In genomic region chr10:80144864-80145838, GRCm38 (mm10) we compare ENCODE assay signal across 7 mouse cellular contexts. TPM values are rescaled to one million over a fixed set of nuclear protein-coding genes. Genes with fewer than 3 reads are reported as not detected.
DNase-seq lines count a peak whose midpoint lies in the region; ATAC-seq and TF ChIP-seq lines count a peak whose summit lies in the region.

No protein-coding gene starts in this region.

- peak; percentile 55 for TF ChIP-seq RAD21 in MEL (IDR thresholded peaks at IDR 0.05; ENCODE audit: low read depth, low read length)

- H3K79me2 ChIP-seq in MEL (ENCODE audit: control insufficient read depth, insufficient read depth, low read length, poor library complexity) = peaks cover 28% of the 10 kb centered on the region

- H3K27ac ChIP-seq in MEL (ENCODE audit: control insufficient read depth, low read depth, low read length) = peak overlapping the region; percentile 30; the same call in 1 of the 2 replicates
- no peak overlapping the region for H3K27ac ChIP-seq in bone marrow macrophage, adult 2 months (ENCODE audit: insufficient read depth, low read depth, low read length)
- no peak overlapping the region for H3K27ac ChIP-seq in forebrain, embryonic 14.5 days (ENCODE audit: low read depth, low read length)
- H3K27ac ChIP-seq in hindbrain, embryonic 13.5 days = peak overlapping the region; percentile 100
- H3K27ac ChIP-seq in midbrain, embryonic 11.5 days (ENCODE audit: low read depth, low read length) = no peak overlapping the region

- peak; percentile 74 to 85 (median 83) for TF ChIP-seq CTCF in MEL (IDR thresholded peaks at IDR 0.05 in 2 of 3, conservative IDR thresholded peaks at IDR 0.05 in 1 of 3; ENCODE audit: control insufficient read depth in 1 of 3, insufficient read depth in 1 of 3, low read depth in 2 of 3, low read length in 3 of 3, poor library complexity in 1 of 3, severe bottlenecking in 1 of 3)
- TF ChIP-seq CTCF in bone marrow macrophage, adult 2 months (IDR thresholded peaks at IDR 0.05; ENCODE audit: low read depth, low read length) = peak; percentile 91

- WGBS in forebrain, embryonic 14.5 days = 74% methylated on average over 20 of the region's 20 CpGs
- WGBS in hindbrain, embryonic 13.5 days = 74% methylated on average over 20 of the region's 20 CpGs
- 75% methylated on average over 20 of the region's 20 CpGs for WGBS in midbrain, embryonic 11.5 days

- H3K27me3 ChIP-seq in MEL (ENCODE audit: control insufficient read depth in 1 of 2, insufficient read depth in 2 of 2, low read length in 2 of 2) = no peaks in the 10 kb centered on the region
- H3K27me3 ChIP-seq in forebrain, embryonic 14.5 days (replicated peaks; ENCODE audit: control insufficient read depth, insufficient read depth, low read length) = no peaks in the 10 kb centered on the region
- no peaks in the 10 kb centered on the region for H3K27me3 ChIP-seq in hindbrain, embryonic 13.5 days
- no peaks in the 10 kb centered on the region for H3K27me3 ChIP-seq in midbrain, embryonic 11.5 days (ENCODE audit: control insufficient read depth, insufficient read depth, low read length)
- no peaks in the 10 kb centered on the region for H3K27me3 ChIP-seq in splenic B cell, adult 2 months (ENCODE audit: control insufficient read depth, insufficient read depth, low read length, poor library complexity, severe bottlenecking)

- peak; percentile 63 for DNase-seq in MEL (ENCODE audit: low read depth, low spot score)
- peak; percentile 74 for DNase-seq in forebrain, embryonic 14.5 days (ENCODE audit: low spot score)
- DNase-seq in left cerebral cortex, postnatal 14 days (ENCODE audit: low spot score in 2 of 2) = peak; percentile 77 to 80
- DNase-seq in midbrain, embryonic 11.5 days (ENCODE audit: low spot score, missing footprints) = peak; percentile 98
- DNase-seq in splenic B cell, adult 2 months (ENCODE audit: low read depth, low spot score) = peak; percentile 84

- no peaks in the 10 kb centered on the region for H3K9me3 ChIP-seq in MEL (replicated peaks; ENCODE audit: insufficient read depth, low read length)
- H3K9me3 ChIP-seq in forebrain, embryonic 14.5 days (replicated peaks; ENCODE audit: control insufficient read depth, low read length) = no peaks in the 10 kb centered on the region
- no peaks in the 10 kb centered on the region for H3K9me3 ChIP-seq in hindbrain, embryonic 13.5 days
- no peaks in the 10 kb centered on the region for H3K9me3 ChIP-seq in midbrain, embryonic 11.5 days (ENCODE audit: control insufficient read depth, low read length)

- H3K4me2 ChIP-seq in forebrain, embryonic 14.5 days (ENCODE audit: low read length) = no peak overlapping the region
- 0 out of 2 replicates have a peak overlapping the region, but pooled peaks have one; percentile 4 for H3K4me2 ChIP-seq in hindbrain, embryonic 13.5 days
- H3K4me2 ChIP-seq in midbrain, embryonic 11.5 days = no peak overlapping the region

- H3K4me3 ChIP-seq in MEL (ENCODE audit: control insufficient read depth in 1 of 2, insufficient read depth in 1 of 2, low read depth in 2 of 2, low read length in 2 of 2) = no peak overlapping the region
- no peak overlapping the region for H3K4me3 ChIP-seq in bone marrow macrophage, adult 2 months (ENCODE audit: insufficient read depth, low read length)
- no peak overlapping the region for H3K4me3 ChIP-seq in forebrain, embryonic 14.5 days (ENCODE audit: low read depth, low read length)
- peak overlapping the region; percentile 7; the same call in 1 of the 2 replicates for H3K4me3 ChIP-seq in hindbrain, embryonic 13.5 days
- no peak overlapping the region for H3K4me3 ChIP-seq in midbrain, embryonic 11.5 days (ENCODE audit: low read depth, low read length)

- no peak overlapping the region for H3K9ac ChIP-seq in MEL (ENCODE audit: control insufficient read depth, low read depth, low read length, poor library complexity, severe bottlenecking)
- H3K9ac ChIP-seq in forebrain, embryonic 14.5 days (ENCODE audit: low read length) = no peak overlapping the region
- peak overlapping the region; percentile 99 for H3K9ac ChIP-seq in hindbrain, embryonic 13.5 days
- no peak overlapping the region for H3K9ac ChIP-seq in midbrain, embryonic 11.5 days (ENCODE audit: low read length)

- TF ChIP-seq POLR2A in MEL (IDR thresholded peaks at IDR 0.05; ENCODE audit: control insufficient read depth in 1 of 2, insufficient read depth in 1 of 2, low read depth in 1 of 2, low read length in 2 of 2, poor library complexity in 1 of 2) = no peak
- TF ChIP-seq POLR2A in bone marrow macrophage, adult 2 months (IDR thresholded peaks at IDR 0.05; ENCODE audit: borderline replicate concordance, low read depth, low read length) = no peak

- H3K4me1 ChIP-seq in MEL (ENCODE audit: control insufficient read depth in 1 of 2, insufficient read depth in 2 of 2, low read length in 2 of 2) = peaks cover 0 to 37% of the 10 kb centered on the region in 2 experiments; a peak in 3 of 4 replicates
- peaks cover 6% of the 10 kb centered on the region for H3K4me1 ChIP-seq in bone marrow macrophage, adult 2 months (ENCODE audit: control insufficient read depth, insufficient read depth, low read length)
- peaks cover 8% of the 10 kb centered on the region for H3K4me1 ChIP-seq in forebrain, embryonic 14.5 days (ENCODE audit: control insufficient read depth, insufficient read depth, low read length)
- H3K4me1 ChIP-seq in hindbrain, embryonic 13.5 days (replicated peaks) = peaks cover 68% of the 10 kb centered on the region
- peaks cover 17% of the 10 kb centered on the region for H3K4me1 ChIP-seq in midbrain, embryonic 11.5 days (ENCODE audit: control insufficient read depth, insufficient read depth, low read length)

- H3K36me3 ChIP-seq in MEL (ENCODE audit: control insufficient read depth in 1 of 2, insufficient read depth in 2 of 2, low read length in 2 of 2) = peaks cover 0 to 11% of the 10 kb centered on the region in 2 experiments; a peak in 2 of 4 replicates
- peaks cover 37% of the 10 kb centered on the region for H3K36me3 ChIP-seq in forebrain, embryonic 14.5 days (ENCODE audit: control insufficient read depth, insufficient read depth, low read length)
- H3K36me3 ChIP-seq in hindbrain, embryonic 13.5 days = peaks cover 33% of the 10 kb centered on the region
- 0 out of 2 replicates have a peak, but pooled peaks cover 2% of the 10 kb centered on the region for H3K36me3 ChIP-seq in midbrain, embryonic 11.5 days (ENCODE audit: control insufficient read depth, insufficient read depth, low read length)
- peaks cover 3% of the 10 kb centered on the region for H3K36me3 ChIP-seq in splenic B cell, adult 2 months (ENCODE audit: control insufficient read depth, insufficient read depth, low read length, poor library complexity, severe bottlenecking)

- TF ChIP-seq EP300 in MEL (IDR thresholded peaks at IDR 0.05; ENCODE audit: low read depth in 1 of 2, low read length in 2 of 2) = no peak

- intact Hi-C loops in left cerebral cortex, postnatal 14 days (cut with DNase I) = no loop called here

- ATAC-seq in forebrain, embryonic 14.5 days = no peak
- ATAC-seq in hindbrain, embryonic 13.5 days (ENCODE audit: low FRiP score) = no peak
- no peak for ATAC-seq in midbrain, embryonic 11.5 days (ENCODE audit: low FRiP score)

RNA-seq across cellular contexts. Expression of gene Midn, which starts 2.9 kb away (rescaled TPM):
- 8.1 and 8.3 TPM in 2 replicates for total RNA-seq in MEL (2012; rRNA removed)
- 10 to 100 TPM in 1 of 2 experiments, not detected in 1; 26.7 TPM for polyA plus RNA-seq in MEL (2012; ENCODE audit: insufficient read depth in 1 of 2, insufficient read length in 2 of 2, low read depth in 1 of 2, low replicate concordance in 2 of 2, missing spikeins in 1 of 2)
- polyA plus RNA-seq in bone marrow macrophage, adult 2 months (2012; ENCODE audit: insufficient read depth, insufficient read length, missing spikeins) = 32.9 and 40.5 TPM in 2 replicates
- polyA plus RNA-seq in forebrain, embryonic 14.5 days (2014; fragmentation: Nextera tagmentation; extraction: Ambion mirVana) = 67.0 and 73.6 TPM in 2 replicates
- 32.4 and 34.7 TPM in 2 replicates for polyA plus RNA-seq in hindbrain, embryonic 13.5 days (2015; fragmentation: Nextera tagmentation; extraction: Ambion mirVana)
- 10 to 100 TPM; 94.0 to 96.3 TPM for total RNA-seq in left cerebral cortex, postnatal 14 days (2021)
- 66.0 and 71.3 TPM in 2 replicates for polyA plus RNA-seq in midbrain, embryonic 11.5 days (2014; fragmentation: Nextera tagmentation; extraction: Ambion mirVana)

RNA-seq across cellular contexts. Expression of gene Cbarp, which starts 4.5 kb away (rescaled TPM):
- total RNA-seq in MEL (2012; rRNA removed) = 4.8 and 6.8 TPM in 2 replicates
- polyA plus RNA-seq in MEL (2012; ENCODE audit: insufficient read depth in 1 of 2, insufficient read length in 2 of 2, low read depth in 1 of 2, low replicate concordance in 2 of 2, missing spikeins in 1 of 2) = 10 to 100 TPM in 1 of 2 experiments, not detected in 1; 19.3 TPM
- polyA plus RNA-seq in bone marrow macrophage, adult 2 months (2012; ENCODE audit: insufficient read depth, insufficient read length, missing spikeins) = 2.0 and 2.9 TPM in 2 replicates
- 41.0 and 42.4 TPM in 2 replicates for polyA plus RNA-seq in forebrain, embryonic 14.5 days (2014; fragmentation: Nextera tagmentation; extraction: Ambion mirVana)
- polyA plus RNA-seq in hindbrain, embryonic 13.5 days (2015; fragmentation: Nextera tagmentation; extraction: Ambion mirVana) = 57.4 and 59.2 TPM in 2 replicates
- 100 to 1,000 TPM; 437 to 473 TPM for total RNA-seq in left cerebral cortex, postnatal 14 days (2021)
- 11.1 and 11.8 TPM in 2 replicates for polyA plus RNA-seq in midbrain, embryonic 11.5 days (2014; fragmentation: Nextera tagmentation; extraction: Ambion mirVana)

RNA-seq across cellular contexts. Expression of gene Atp5d, which starts 6.7 kb away (rescaled TPM):
- 308 and 324 TPM in 2 replicates for total RNA-seq in MEL (2012; rRNA removed)
- 100 to 1,000 TPM; 300 to 657 TPM for polyA plus RNA-seq in MEL (2012; ENCODE audit: insufficient read depth in 1 of 2, insufficient read length in 2 of 2, low read depth in 1 of 2, low replicate concordance in 2 of 2, missing spikeins in 1 of 2)
- 198 TPM in 2 replicates for polyA plus RNA-seq in bone marrow macrophage, adult 2 months (2012; ENCODE audit: insufficient read depth, insufficient read length, missing spikeins)
- polyA plus RNA-seq in forebrain, embryonic 14.5 days (2014; fragmentation: Nextera tagmentation; extraction: Ambion mirVana) = 412 and 467 TPM in 2 replicates
- polyA plus RNA-seq in hindbrain, embryonic 13.5 days (2015; fragmentation: Nextera tagmentation; extraction: Ambion mirVana) = 434 and 449 TPM in 2 replicates
- total RNA-seq in left cerebral cortex, postnatal 14 days (2021) = 100 to 1,000 TPM; 403 to 424 TPM
- 329 and 355 TPM in 2 replicates for polyA plus RNA-seq in midbrain, embryonic 11.5 days (2014; fragmentation: Nextera tagmentation; extraction: Ambion mirVana)

RNA-seq across cellular contexts. Expression of gene Cirbp, which starts 20.6 kb away (rescaled TPM):
- 21.2 and 27.2 TPM in 2 replicates for total RNA-seq in MEL (2012; rRNA removed)
- 10 to 100 TPM in 1 of 2 experiments, not detected in 1; 56.6 TPM for polyA plus RNA-seq in MEL (2012; ENCODE audit: insufficient read depth in 1 of 2, insufficient read length in 2 of 2, low read depth in 1 of 2, low replicate concordance in 2 of 2, missing spikeins in 1 of 2)
- 48.0 and 49.8 TPM in 2 replicates for polyA plus RNA-seq in bone marrow macrophage, adult 2 months (2012; ENCODE audit: insufficient read depth, insufficient read length, missing spikeins)
- polyA plus RNA-seq in forebrain, embryonic 14.5 days (2014; fragmentation: Nextera tagmentation; extraction: Ambion mirVana) = 239 and 266 TPM in 2 replicates
- polyA plus RNA-seq in hindbrain, embryonic 13.5 days (2015; fragmentation: Nextera tagmentation; extraction: Ambion mirVana) = 364 and 409 TPM in 2 replicates
- 100 to 1,000 TPM in 1 of 2 experiments, 10 to 100 TPM in 1; 95.6 to 111 TPM for total RNA-seq in left cerebral cortex, postnatal 14 days (2021)
- polyA plus RNA-seq in midbrain, embryonic 11.5 days (2014; fragmentation: Nextera tagmentation; extraction: Ambion mirVana) = 81.5 and 87.1 TPM in 2 replicates

RNA-seq across cellular contexts. Expression of gene 1600002K03Rik, which starts 27.6 kb away (rescaled TPM):
- total RNA-seq in MEL (2012; rRNA removed) = 16.9 and 17.7 TPM in 2 replicates
- 10 to 100 TPM in 1 of 2 experiments, not detected in 1; 11.4 TPM for polyA plus RNA-seq in MEL (2012; ENCODE audit: insufficient read depth in 1 of 2, insufficient read length in 2 of 2, low read depth in 1 of 2, low replicate concordance in 2 of 2, missing spikeins in 1 of 2)
- polyA plus RNA-seq in bone marrow macrophage, adult 2 months (2012; ENCODE audit: insufficient read depth, insufficient read length, missing spikeins) = 22.7 and 23.9 TPM in 2 replicates
- polyA plus RNA-seq in forebrain, embryonic 14.5 days (2014; fragmentation: Nextera tagmentation; extraction: Ambion mirVana) = 7.2 and 9.0 TPM in 2 replicates
- 11.9 and 14.1 TPM in 2 replicates for polyA plus RNA-seq in hindbrain, embryonic 13.5 days (2015; fragmentation: Nextera tagmentation; extraction: Ambion mirVana)
- 1 to 10 TPM; 5.7 to 6.2 TPM for total RNA-seq in left cerebral cortex, postnatal 14 days (2021)
- 8.0 and 8.7 TPM in 2 replicates for polyA plus RNA-seq in midbrain, embryonic 11.5 days (2014; fragmentation: Nextera tagmentation; extraction: Ambion mirVana)

Comparison
In these comparisons a context has a peak if more than half of its experiments do, and no peak if none do; other contexts are left out.
1. H3K27ac ChIP-seq: peak in MEL (single experiment) and hindbrain, embryonic 13.5 days (single experiment); none in bone marrow macrophage, adult 2 months (single experiment), forebrain, embryonic 14.5 days (single experiment) and midbrain, embryonic 11.5 days (single experiment).
2. Peak in every context shown above with its lines, with median percentiles within 50 percentile points of each other: DNase-seq.